Mouse (Mus musculus): ENCODE measurements around the gene Dhx29. TPM values are rescaled to one million over a fixed set of nuclear protein-coding genes. Genes with fewer than 3 reads are reported as not detected.

Dhx29 gene
- total RNA-seq, 2 experiments from 2014 or later, result 20.1 to 21.7 TPM

Other genes with a start within 250 kb of the Dhx29 start
- 10 to 100 TPM; 28.5 to 29.4 TPM for gene Plpp1, start 126.7 kb upstream of the Dhx29 start, total RNA-seq (2021)
- 10 to 100 TPM; 42.0 to 44.8 TPM for gene Mtrex, start 56 bp upstream of the Dhx29 start, total RNA-seq (2021)
- 1 to 10 TPM; 1.6 to 1.9 TPM for gene Ccno, start 60.3 kb downstream of the Dhx29 start, total RNA-seq (2021)
- under 1 TPM; 0.18 to 0.44 TPM for gene Mcidas, start 66.4 kb downstream of the Dhx29 start, total RNA-seq (2021)
- gene Cdc20b, start 107.7 kb downstream of the Dhx29 start, total RNA-seq (2021), result not detected
- gene Gpx8, start 119.0 kb downstream of the Dhx29 start, total RNA-seq (2021), result 1 to 10 TPM; 9.6 to 9.8 TPM
- gene Gzma, start 173.5 kb downstream of the Dhx29 start, total RNA-seq (2021), result not detected

All from left cerebral cortex, postnatal 25 days (tissue).